Mouse (Mus musculus): ENCODE measurements around the gene Pik3cd.

The Pik3cd gene

GRCm38 (mm10) chr4:149725661-149726350 is 23.4 kb upstream of the Pik3cd start:
- DNase-seq (ENCODE audit: extremely low read depth, insufficient read length, low spot score) = peak; percentile 77

GRCm38 (mm10) chr4:149724916-149725470 is 22.6 kb upstream of the Pik3cd start:
- no peak for DNase-seq (ENCODE audit: extremely low read depth, insufficient read length, low spot score)

GRCm38 (mm10) chr4:149723855-149724731 is 21.7 kb upstream of the Pik3cd start:
- no peak for DNase-seq (ENCODE audit: extremely low read depth, insufficient read length, low spot score)

- DNase-seq (ENCODE audit: extremely low read depth, insufficient read length, low spot score) = no peak
These were observed 20.6 kb upstream of the Pik3cd start for GRCm38 (mm10) chr4:149723021-149723390.

- no peak for DNase-seq (ENCODE audit: extremely low read depth, insufficient read length, low spot score)
These were observed 20.0 kb upstream of the Pik3cd start for GRCm38 (mm10) chr4:149722104-149723020.

GRCm38 (mm10) chr4:149721163-149721562 is 18.8 kb upstream of the Pik3cd start:
- no peak for DNase-seq (ENCODE audit: extremely low read depth, insufficient read length, low spot score)

GRCm38 (mm10) chr4:149719686-149720085 is 17.3 kb upstream of the Pik3cd start:
- no peak for DNase-seq (ENCODE audit: extremely low read depth, insufficient read length, low spot score)

- no peak for DNase-seq (ENCODE audit: extremely low read depth, insufficient read length, low spot score)
These were observed 12.2 kb upstream of the Pik3cd start for GRCm38 (mm10) chr4:149714542-149714941.

- DNase-seq (ENCODE audit: extremely low read depth, insufficient read length, low spot score) = no peak
These were observed 9.6 kb upstream of the Pik3cd start for GRCm38 (mm10) chr4:149711955-149712354.

- DNase-seq (ENCODE audit: extremely low read depth, insufficient read length, low spot score) = no peak
These were observed 9.1 kb upstream of the Pik3cd start for GRCm38 (mm10) chr4:149711485-149711884.

GRCm38 (mm10) chr4:149710510-149710909 is 8.1 kb upstream of the Pik3cd start:
- DNase-seq (ENCODE audit: extremely low read depth, insufficient read length, low spot score) = peak; percentile 45

GRCm38 (mm10) chr4:149705941-149706340 is 3.6 kb upstream of the Pik3cd start:
- no peak for DNase-seq (ENCODE audit: extremely low read depth, insufficient read length, low spot score)

GRCm38 (mm10) chr4:149705298-149705697 is 2.9 kb upstream of the Pik3cd start:
- no peak for DNase-seq (ENCODE audit: extremely low read depth, insufficient read length, low spot score)

- DNase-seq (ENCODE audit: extremely low read depth, insufficient read length, low spot score) = no peak
These were observed 753 bp downstream of the Pik3cd start for GRCm38 (mm10) chr4:149701426-149702209.

GRCm38 (mm10) chr4:149699953-149700352 is 2.4 kb downstream of the Pik3cd start:
- DNase-seq (ENCODE audit: extremely low read depth, insufficient read length, low spot score) = no peak

GRCm38 (mm10) chr4:149698197-149698821 is 4.1 kb downstream of the Pik3cd start:
- DNase-seq (ENCODE audit: extremely low read depth, insufficient read length, low spot score) = no peak

- no peak for DNase-seq (ENCODE audit: extremely low read depth, insufficient read length, low spot score)
These were observed 4.7 kb downstream of the Pik3cd start for GRCm38 (mm10) chr4:149697506-149698196.

GRCm38 (mm10) chr4:149696189-149696971 is 6.0 kb downstream of the Pik3cd start:
- no peak for DNase-seq (ENCODE audit: extremely low read depth, insufficient read length, low spot score)

Measured in 3134 (cell line).